Mouse (Mus musculus): ENCODE data around the gene Dlgap3. TPM values are rescaled to one million over a fixed set of nuclear protein-coding genes. Genes with fewer than 3 reads are reported as not detected.

The Dlgap3 gene
- polyA plus RNA-seq, 1 experiment from 2014 or later = 6.7 TPM

DNA sequence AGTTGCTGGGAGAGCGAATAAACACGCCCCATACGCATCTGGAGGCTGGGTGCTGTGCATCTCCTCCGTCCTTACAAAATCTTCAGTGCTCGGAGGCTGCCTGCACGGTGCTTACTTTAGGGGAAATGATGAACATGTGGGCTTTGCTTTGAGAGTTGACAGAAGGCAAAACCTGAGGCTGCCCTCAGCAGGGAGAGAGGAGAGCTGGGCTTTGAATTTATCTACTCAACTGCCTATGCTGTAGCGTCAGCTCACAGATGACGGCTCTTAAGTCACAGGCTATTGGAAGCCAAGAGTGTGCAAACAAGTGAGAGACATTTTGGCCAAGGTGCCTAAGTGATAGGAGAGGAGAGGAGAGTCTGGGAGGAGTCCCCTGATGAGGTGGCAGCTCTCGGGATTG lies 110.2 kb downstream of the Dlgap3 start:
- 82% methylated on average over 9 of the region's 9 CpGs for WGBS
- DNase-seq (ENCODE audit: low spot score) (no peak), ATAC-seq (ENCODE audit: low FRiP score) (no peak)
- no peak overlapping the region for H3K9ac ChIP-seq (ENCODE audit: low read depth, low read length)
- H3K4me1 ChIP-seq (replicated peaks; ENCODE audit: control insufficient read depth, insufficient read depth, low read length) = no peaks in the 10 kb centered on the region
- H3K27me3 ChIP-seq (ENCODE audit: control insufficient read depth, insufficient read depth, low read length) = no peaks in the 10 kb centered on the region
- H3K9me3 ChIP-seq (ENCODE audit: control insufficient read depth, low read length) = no peaks in the 10 kb centered on the region
- no peak overlapping the region for H3K4me2 ChIP-seq (replicated peaks; ENCODE audit: low read depth, low read length)
- no peaks in the 10 kb centered on the region for H3K36me3 ChIP-seq (ENCODE audit: control insufficient read depth, insufficient read depth, low read length)
- no peak overlapping the region for H3K4me3 ChIP-seq (ENCODE audit: low read depth, low read length)
- H3K27ac ChIP-seq (ENCODE audit: low read depth, low read length) = no peak overlapping the region

Other genes starting within 250 kb of the Dlgap3 start
- gene Zmym4, start 201.1 kb upstream of the Dlgap3 start, polyA plus RNA-seq (2014; fragmentation: Nextera tagmentation; extraction: Ambion mirVana) = 25.2 and 38.8 TPM in 2 replicates
- gene Sfpq, start 147.9 kb upstream of the Dlgap3 start, polyA plus RNA-seq (2014; fragmentation: Nextera tagmentation; extraction: Ambion mirVana) = 170 and 176 TPM in 2 replicates
- 25.2 and 37.1 TPM in 2 replicates for gene Zmym1, start 108.1 kb upstream of the Dlgap3 start, polyA plus RNA-seq (2014; fragmentation: Nextera tagmentation; extraction: Ambion mirVana)
- 27.5 and 31.3 TPM in 2 replicates for gene Zmym6, start 91.8 kb upstream of the Dlgap3 start, polyA plus RNA-seq (2014; fragmentation: Nextera tagmentation; extraction: Ambion mirVana)
- 14.0 and 14.2 TPM in 2 replicates for gene Tmem35b, start 45.5 kb upstream of the Dlgap3 start, polyA plus RNA-seq (2014; fragmentation: Nextera tagmentation; extraction: Ambion mirVana)
- gene Smim12, start 74.6 kb downstream of the Dlgap3 start, polyA plus RNA-seq (2014; fragmentation: Nextera tagmentation; extraction: Ambion mirVana) = 59.3 and 59.7 TPM in 2 replicates
- gene Gja4, start 144.8 kb downstream of the Dlgap3 start, polyA plus RNA-seq (2014; fragmentation: Nextera tagmentation; extraction: Ambion mirVana) = 13.5 and 14.0 TPM in 2 replicates
- gene Gjb3, start 161.6 kb downstream of the Dlgap3 start, polyA plus RNA-seq (2014; fragmentation: Nextera tagmentation; extraction: Ambion mirVana) = 0.77 and 1.7 TPM in 2 replicates
- gene Gjb4, start 184.9 kb downstream of the Dlgap3 start, polyA plus RNA-seq (2014; fragmentation: Nextera tagmentation; extraction: Ambion mirVana) = 0.24 and 0.39 TPM in 2 replicates
- 0.66 and 0.92 TPM in 2 replicates for gene Gjb5, start 189.0 kb downstream of the Dlgap3 start, polyA plus RNA-seq (2014; fragmentation: Nextera tagmentation; extraction: Ambion mirVana)